Mouse (Mus musculus) intestine, embryonic 14.5 days (tissue): Measurements from ENCODE around the gene Cacng4. TPM values are rescaled to one million over a fixed set of nuclear protein-coding genes. Genes with fewer than 3 reads are reported as not detected.
A peak's percentile ranks its signal among the peaks of the same experiment; 100 is the strongest.

Source experiments
- ATAC-seq: fragments of 200-750 bp; cut with Nextera tagmentation; replicated peaks from 2 replicates; pipeline ENCODE4 v1.8.0; 2017; ENCODE audit warnings: low read depth, moderate number of reproducible peaks, moderate TSS enrichment, moderate library complexity; ENCODE audit not compliant: low FRiP score, low TSS enrichment
- DNase-seq: peaks from one replicate; pipeline ENCODE4 v3.0.0-alpha.2; 2018; ENCODE audit warnings: low spot score
- H3K27ac ChIP-seq: fragments of 300-500 bp; sonication (generic); 2 replicates; pipeline ENCODE4 v1.5.1; 2014; ENCODE audit warnings: low read depth, mild to moderate bottlenecking, control low read depth
- H3K27me3 ChIP-seq: fragments of 300-500 bp; sonication (generic); replicated peaks from 2 replicates; pipeline ENCODE4 v1.6.1; 2014; ENCODE audit warnings: low read length, control low read depth; ENCODE audit not compliant: control insufficient read depth, insufficient read depth
- H3K36me3 ChIP-seq: fragments of 300-500 bp; sonication (generic); 2 replicates; pipeline ENCODE4 v1.6.1; 2014; ENCODE audit warnings: low read length, control low read depth; ENCODE audit not compliant: control insufficient read depth, insufficient read depth
- H3K4me1 ChIP-seq: fragments of 300-500 bp; sonication (generic); replicated peaks from 2 replicates; pipeline ENCODE4 v1.6.1; 2014; ENCODE audit warnings: low read length, control low read depth, mixed read lengths; ENCODE audit not compliant: control insufficient read depth, insufficient read depth
- H3K4me2 ChIP-seq: fragments of 300-500 bp; sonication (generic); 2 replicates; pipeline ENCODE4 v1.6.1; 2014; ENCODE audit warnings: low read length
- H3K4me3 ChIP-seq: fragments of 300-500 bp; sonication (generic); 2 replicates; pipeline ENCODE4 v1.5.1; 2014; ENCODE audit warnings: low read depth, low read length, control low read depth, mixed read lengths
- H3K9ac ChIP-seq: fragments of 300-500 bp; sonication (generic); 2 replicates; pipeline ENCODE4 v1.6.1; 2014; ENCODE audit warnings: mild to moderate bottlenecking, low read length
- H3K9me3 ChIP-seq: fragments of 300-500 bp; sonication (generic); 2 replicates; pipeline ENCODE4 v1.6.1; 2016; ENCODE audit warnings: low read length, control low read depth; ENCODE audit not compliant: control insufficient read depth
- WGBS: fragments of 180-500 bp; shearing (Covaris S2); extraction: QIAGEN DNeasy Blood & Tissue Kit; methylation state at CpG from one replicate; pipeline ENCODE4 v1.1.7; 2014; 5-methylcytosine and 5-hydroxymethylcytosine counted together
- polyA plus RNA-seq: library from polyadenylated mRNA; unstranded; fragments of >200 nt; fragmentation: Nextera tagmentation; extraction: Ambion mirVana; gene quantifications from 2 replicates; pipeline ENCODE4 v1.2.1, GENCODE M21; 2014

Gene Cacng4
- polyA plus RNA-seq = 7.7 and 9.5 TPM in 2 replicates

DNA sequence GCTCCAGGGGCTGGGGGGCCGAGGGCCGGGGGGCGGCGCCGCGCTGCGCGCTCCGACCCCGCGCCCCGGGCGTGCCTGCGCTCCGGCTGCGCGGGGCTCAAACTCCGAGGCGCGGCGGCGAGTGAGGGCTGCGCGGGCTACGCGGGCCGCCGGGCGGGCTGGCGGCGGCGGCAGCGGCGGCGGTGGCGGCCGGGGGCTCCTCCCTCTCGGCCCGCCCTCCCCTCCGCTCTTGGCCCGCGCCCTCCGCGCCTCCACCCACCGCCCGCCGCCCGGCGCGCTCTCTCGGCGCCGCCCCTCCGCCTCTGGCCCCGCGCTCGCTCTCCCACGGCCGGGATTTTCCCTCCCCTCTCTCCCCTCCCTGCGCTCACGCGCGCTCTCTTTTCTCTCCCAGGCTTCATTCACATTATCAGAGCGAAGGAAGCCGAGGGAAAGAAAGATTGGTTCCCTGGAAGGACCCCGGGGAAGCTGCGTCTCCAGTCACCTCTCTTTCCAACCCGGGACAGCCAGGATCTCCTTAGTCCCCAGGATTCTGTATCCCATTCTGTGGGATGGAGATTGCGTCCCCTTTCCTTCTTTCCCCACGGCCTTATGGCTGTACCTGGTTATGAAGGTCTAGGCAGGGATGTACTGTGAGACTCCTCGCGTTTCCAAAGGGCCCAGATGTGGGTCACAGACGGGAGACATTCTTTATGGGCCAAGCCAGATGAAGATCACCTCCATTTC lies at the start of gene Cacng4:
Gene Cacng4 (minus strand): TSS at position 11 of the 723 bp plus-strand sequence.
- peak within 1 kb of the TSS; percentile 54 for H3K9ac ChIP-seq
- H3K4me3 ChIP-seq = peak within 1 kb of the TSS; percentile 65
- no peaks in the 10 kb centered on the region for H3K9me3 ChIP-seq
- peaks cover 15% of the 10 kb centered on the region for H3K4me1 ChIP-seq
- H3K27ac ChIP-seq = peak within 1 kb of the TSS; percentile 36
- ATAC-seq = peak; percentile 43; the same call in 1 of the 2 replicates
- WGBS = 1% methylated on average over 40 of the region's 73 CpGs
- H3K27me3 ChIP-seq = peaks cover 54% of the 10 kb centered on the region
- DNase-seq = peak; percentile 71
- H3K36me3 ChIP-seq = no peaks in the 10 kb centered on the region
- H3K4me2 ChIP-seq = peak within 1 kb of the TSS; percentile 94

DNA sequence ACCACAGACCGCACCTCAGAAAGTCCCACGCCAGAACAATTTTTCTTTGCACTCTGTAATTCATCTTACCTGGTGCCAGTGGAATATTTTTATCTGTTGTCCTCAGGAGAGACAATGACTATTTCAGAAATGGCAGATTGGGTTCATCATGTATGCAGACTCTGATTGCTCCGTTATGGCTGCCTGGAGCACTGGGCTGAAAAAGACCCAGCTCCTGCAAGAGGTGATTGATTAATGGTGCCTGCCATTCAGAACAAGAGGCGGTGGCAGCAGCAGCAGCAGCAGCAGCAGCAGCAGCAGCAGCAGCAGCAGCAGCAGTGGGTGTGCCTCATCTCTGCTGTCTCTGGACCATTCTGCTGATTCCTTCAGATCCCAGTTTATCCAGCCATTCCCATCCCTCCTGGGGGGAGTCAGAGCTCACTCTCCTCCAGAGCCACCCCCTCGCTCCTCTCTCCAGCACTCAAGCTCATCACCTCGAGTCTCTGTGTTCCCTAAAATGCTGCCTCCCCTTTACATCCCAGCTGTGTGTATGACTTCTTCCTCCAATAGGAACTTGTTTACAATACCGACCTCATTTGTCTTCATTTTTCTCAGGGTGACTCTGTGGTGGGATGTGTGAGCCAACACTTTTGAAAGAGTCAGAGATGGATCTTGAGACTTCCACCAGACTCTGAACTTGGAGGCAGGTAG lies 39.1 kb upstream of the Cacng4 start:
- WGBS = 47% methylated on average over 7 of the region's 7 CpGs
- H3K9me3 ChIP-seq = no peaks in the 10 kb centered on the region
- ATAC-seq (no peak), DNase-seq (no peak)
- no peaks in the 10 kb centered on the region for H3K36me3 ChIP-seq
- no peak overlapping the region for H3K27ac ChIP-seq
- no peak overlapping the region for H3K4me3 ChIP-seq
- H3K4me2 ChIP-seq = no peak overlapping the region
- no peaks in the 10 kb centered on the region for H3K27me3 ChIP-seq
- no peak overlapping the region for H3K9ac ChIP-seq
- H3K4me1 ChIP-seq = no peaks in the 10 kb centered on the region

DNA sequence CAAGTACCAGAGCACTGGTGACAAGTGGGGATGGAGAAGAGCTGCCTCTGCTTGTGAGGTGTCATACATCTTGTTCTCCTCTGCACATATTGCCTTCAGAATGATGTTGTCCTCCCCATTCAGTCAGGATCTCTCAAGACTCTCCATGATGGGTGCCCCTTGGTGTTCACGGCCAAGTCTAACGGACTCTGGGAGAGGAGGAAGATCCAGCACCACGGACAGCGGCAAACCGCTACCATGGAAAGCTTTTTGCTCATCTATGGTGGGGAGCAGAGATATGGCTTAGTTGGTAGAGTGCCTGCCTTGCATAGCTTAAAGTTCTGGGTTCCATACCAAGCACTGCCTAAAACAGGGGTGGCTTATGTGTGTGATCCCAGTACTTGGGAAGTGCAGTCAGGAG lies 22.8 kb upstream of the Cacng4 start:
- H3K9ac ChIP-seq = no peak overlapping the region
- peak; percentile 87 for DNase-seq

DNA sequence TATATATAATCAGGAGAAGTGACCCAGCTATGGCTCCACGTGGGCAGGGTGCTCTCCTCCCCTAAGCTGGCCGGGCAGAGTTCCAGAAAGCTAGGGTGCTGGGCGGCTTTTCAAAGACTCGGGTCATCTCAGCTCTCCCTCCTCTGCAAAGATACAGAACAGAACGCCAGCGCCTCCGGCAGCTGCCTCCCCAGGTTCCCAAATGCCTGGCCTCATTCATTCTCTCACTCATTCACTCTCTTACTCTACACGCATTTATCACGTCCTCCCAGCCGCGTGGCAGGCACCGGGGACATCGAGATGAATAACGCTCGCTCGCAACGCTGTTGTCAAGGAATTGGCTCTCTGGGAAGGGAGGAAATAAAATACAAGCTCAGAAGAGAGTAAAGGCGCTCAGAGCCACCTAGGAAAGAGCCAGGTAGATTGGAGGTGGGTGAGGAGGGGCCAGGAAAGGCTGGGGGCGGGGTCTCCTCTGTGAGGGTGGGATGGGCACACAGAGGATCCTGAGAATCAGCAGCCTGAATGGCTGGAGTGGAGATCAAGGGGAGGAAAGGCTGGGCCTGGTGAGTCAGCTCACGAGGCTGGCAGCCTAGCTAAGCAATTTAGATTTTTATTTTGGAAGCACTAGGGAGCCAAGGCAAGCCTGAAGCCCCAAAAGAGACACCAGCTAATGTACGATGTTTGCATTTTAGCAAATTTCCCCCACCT lies 18.7 kb upstream of the Cacng4 start:
- no peak overlapping the region for H3K27ac ChIP-seq
- DNase-seq (no peak), ATAC-seq (no peak)
- 17% methylated on average over 21 of the region's 21 CpGs for WGBS
- H3K4me3 ChIP-seq = no peak overlapping the region
- no peaks in the 10 kb centered on the region for H3K36me3 ChIP-seq
- no peak overlapping the region for H3K4me2 ChIP-seq
- no peak overlapping the region for H3K9ac ChIP-seq
- 0 out of 2 replicates have a peak, but pooled peaks cover 3% of the 10 kb centered on the region for H3K4me1 ChIP-seq
- no peaks in the 10 kb centered on the region for H3K9me3 ChIP-seq
- 0 out of 2 replicates have a peak, but pooled peaks cover 7% of the 10 kb centered on the region for H3K27me3 ChIP-seq

More for the DNA sequence above, 22.8 kb upstream of the Cacng4 start:
- ATAC-seq = no peak
- 0 out of 2 replicates have a peak, but pooled peaks cover 3% of the 10 kb centered on the region for H3K4me1 ChIP-seq
- no peaks in the 10 kb centered on the region for H3K36me3 ChIP-seq
- H3K9me3 ChIP-seq = no peaks in the 10 kb centered on the region
- H3K4me2 ChIP-seq = no peak overlapping the region
- no peak overlapping the region for H3K27ac ChIP-seq
- H3K27me3 ChIP-seq = 0 out of 2 replicates have a peak, but pooled peaks cover 7% of the 10 kb centered on the region
- H3K4me3 ChIP-seq = no peak overlapping the region
- 37% methylated on average over 5 of the region's 5 CpGs for whole genome bisulfite sequencing

DNA sequence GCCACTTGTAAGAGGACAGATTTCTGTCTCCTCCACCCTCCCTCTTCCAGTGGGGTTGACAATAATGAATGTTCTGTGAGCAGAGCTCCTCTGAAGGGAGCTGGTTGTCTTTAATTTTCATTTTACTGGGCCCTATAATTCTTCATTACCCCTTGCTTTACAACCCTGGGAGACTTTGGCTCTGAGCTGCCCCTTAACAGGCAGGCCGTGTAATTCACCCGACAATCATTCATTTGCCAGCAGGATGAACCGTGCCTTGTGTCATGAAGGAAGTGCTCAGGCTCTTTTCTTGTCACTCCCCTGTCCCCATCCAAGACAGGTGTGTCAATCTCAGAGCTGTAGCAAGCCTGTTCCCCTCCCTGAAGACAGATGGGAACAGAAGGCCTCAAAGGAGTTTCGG lies 18.1 kb upstream of the Cacng4 start:
- no peak overlapping the region for H3K27ac ChIP-seq
- ATAC-seq = no peak
- DNase-seq = no peak
- H3K36me3 ChIP-seq = no peaks in the 10 kb centered on the region
- H3K9ac ChIP-seq = no peak overlapping the region
- H3K4me3 ChIP-seq = no peak overlapping the region
- no peak overlapping the region for H3K4me2 ChIP-seq
- 0 out of 2 replicates have a peak, but pooled peaks cover 7% of the 10 kb centered on the region for H3K27me3 ChIP-seq
- no peaks in the 10 kb centered on the region for H3K9me3 ChIP-seq
- 0 out of 2 replicates have a peak, but pooled peaks cover 3% of the 10 kb centered on the region for H3K4me1 ChIP-seq
- WGBS = 29% methylated on average over 4 of the region's 4 CpGs

DNA sequence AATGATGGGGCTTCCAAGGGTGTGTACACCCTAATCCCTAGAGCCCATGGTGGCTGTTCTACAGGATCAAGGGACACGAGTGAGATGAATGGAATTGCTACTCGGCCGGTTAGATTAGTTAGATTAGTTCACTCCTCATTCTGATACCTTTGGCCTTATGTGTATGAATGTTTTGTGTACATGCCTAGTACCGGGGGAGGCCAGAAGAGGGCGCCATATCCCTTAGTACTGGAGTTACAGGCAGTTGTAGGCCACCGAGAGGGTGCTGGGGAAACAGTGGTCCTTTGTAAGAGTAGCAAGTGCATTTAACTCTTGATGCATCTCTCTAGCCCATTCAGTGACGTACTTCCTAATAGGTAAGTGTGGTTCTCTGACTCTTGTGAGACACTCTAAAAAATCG lies 14.2 kb upstream of the Cacng4 start:
- DNase-seq = no peak
- no peak overlapping the region for H3K4me2 ChIP-seq
- WGBS = 68% methylated on average over 8 of the region's 8 CpGs

DNA sequence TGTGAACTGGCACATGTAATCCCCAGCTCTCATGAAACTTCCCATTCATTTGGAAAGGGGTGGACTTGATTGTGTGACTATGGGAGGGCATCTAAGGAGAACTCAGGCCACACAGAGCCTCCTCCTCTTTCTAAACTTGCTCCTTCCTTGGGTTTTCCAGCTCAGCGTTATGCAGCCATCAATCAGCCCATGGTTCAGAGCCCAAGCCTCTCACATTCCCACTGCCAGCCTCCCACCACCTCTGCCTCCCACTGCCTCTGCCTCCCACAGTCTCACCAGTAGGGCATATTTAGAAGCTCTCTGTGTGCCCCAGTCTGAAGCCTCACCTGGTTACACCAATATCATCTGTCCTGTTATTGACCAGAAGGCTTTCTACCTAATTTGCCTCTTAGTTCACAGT lies 11.7 kb upstream of the Cacng4 start:
- WGBS = 61% methylated on average over 1 of the region's 1 CpGs
- no peak for DNase-seq
- no peaks in the 10 kb centered on the region for H3K9me3 ChIP-seq
- H3K36me3 ChIP-seq = no peaks in the 10 kb centered on the region
- no peak overlapping the region for H3K27ac ChIP-seq
- H3K27me3 ChIP-seq = no peaks in the 10 kb centered on the region
- no peak overlapping the region for H3K4me2 ChIP-seq
- no peak for ATAC-seq
- no peak overlapping the region for H3K9ac ChIP-seq
- H3K4me1 ChIP-seq = no peaks in the 10 kb centered on the region
- H3K4me3 ChIP-seq = no peak overlapping the region

More for the DNA sequence above, 14.2 kb upstream of the Cacng4 start:
- Histone ChIP-seq H3K27me3 (0 out of 2 replicates have a peak, but pooled peaks cover 7% of the 10 kb centered on the region), H3K9me3 (no peaks in the 10 kb centered on the region), H3K4me1 (0 out of 2 replicates have a peak, but pooled peaks cover 3% of the 10 kb centered on the region), H3K9ac (no peak overlapping the region), H3K27ac (no peak overlapping the region), H3K4me3 (no peak overlapping the region), H3K36me3 (no peaks in the 10 kb centered on the region)
- ATAC-seq = no peak

DNA sequence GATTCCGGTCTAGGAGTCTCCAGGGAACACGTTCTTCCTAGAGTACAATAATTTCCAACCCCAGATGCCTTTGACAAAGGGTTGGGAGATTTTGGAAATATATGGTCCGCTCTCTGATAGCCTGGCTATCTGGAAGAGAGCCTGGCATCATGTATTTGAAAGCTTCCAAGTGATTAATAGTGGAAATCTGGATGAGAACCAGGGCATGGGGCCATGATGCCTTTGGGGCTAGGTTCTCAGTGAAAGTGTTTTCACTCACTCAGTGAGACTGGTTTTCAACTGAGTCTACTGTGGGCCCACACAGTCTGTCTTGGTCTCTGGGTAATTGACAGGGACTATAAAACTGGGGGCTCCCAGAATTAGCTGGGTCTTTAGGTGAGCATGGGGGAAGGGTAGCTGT lies 7.6 kb upstream of the Cacng4 start:
- DNase-seq (no peak), ATAC-seq (no peak)
- H3K4me2 ChIP-seq = no peak overlapping the region
- no peaks in the 10 kb centered on the region for H3K4me1 ChIP-seq
- no peak overlapping the region for H3K9ac ChIP-seq
- H3K36me3 ChIP-seq = no peaks in the 10 kb centered on the region
- peaks cover 22% of the 10 kb centered on the region for H3K27me3 ChIP-seq
- H3K4me3 ChIP-seq = no peak overlapping the region
- 81% methylated on average over 3 of the region's 3 CpGs for WGBS
- H3K9me3 ChIP-seq = no peaks in the 10 kb centered on the region
- H3K27ac ChIP-seq = no peak overlapping the region
